Mouse (Mus musculus) G1E (cell line): ENCODE measurements around the gene Txnrd1.

Experiments used
- CTCF ChIP-seq: IDR thresholded peaks from 2 replicates; pipeline ENCODE4 v1.5.1; 2012; ENCODE audit warnings: low read depth, low read length, inconsistent platforms, mixed read lengths
- GATA1 ChIP-seq: IDR thresholded peaks from 2 replicates; pipeline ENCODE4 v1.6.1; 2012; ENCODE audit warnings: borderline replicate concordance, low read length, inconsistent platforms, mixed read lengths

DNA sequence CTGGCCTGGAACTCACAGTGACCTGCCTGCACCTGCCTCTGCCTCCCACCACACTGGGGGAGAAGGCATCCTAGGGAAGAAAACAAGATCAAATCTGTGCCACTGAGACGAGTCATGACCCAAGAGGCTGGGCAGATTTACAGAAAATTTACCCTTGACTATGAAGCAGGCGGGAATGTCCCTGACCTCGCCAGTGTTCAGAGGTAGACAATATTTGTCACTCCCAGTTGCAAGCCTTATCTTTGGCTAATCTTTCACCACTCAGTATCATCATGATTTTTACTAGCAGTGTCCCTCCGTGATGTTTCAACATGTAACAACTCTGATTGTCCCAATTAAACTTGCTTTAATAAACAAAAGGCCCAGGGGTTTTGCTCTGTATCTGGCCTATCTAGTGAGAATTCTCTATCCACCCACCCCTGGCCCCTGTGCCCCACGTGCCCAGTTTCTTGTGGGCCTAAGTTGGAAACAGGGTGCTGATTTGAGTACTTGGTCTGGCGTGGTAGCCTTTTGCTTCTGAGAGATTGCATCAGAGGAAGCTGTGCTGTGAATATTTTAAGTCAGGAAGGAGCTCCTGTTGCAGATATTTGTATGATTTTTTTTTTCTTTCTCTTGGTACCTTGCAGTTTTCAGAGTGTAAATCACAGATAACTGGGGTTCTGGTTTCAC, 34.8 kb downstream of the Txnrd1 start:
- TF ChIP-seq CTCF (no peak), GATA1 (no peak)
